Mouse (Mus musculus): ENCODE results near the gene Prdm4. TPM values are rescaled to one million over a fixed set of nuclear protein-coding genes. Genes with fewer than 3 reads are reported as not detected.
A peak's percentile ranks its signal among the peaks of the same experiment; 100 is the strongest.

Gene Prdm4
- polyA plus RNA-seq, 1 experiment, result 58.2 TPM

- no peak for DNase-seq (ENCODE audit: low read depth)
- TF ChIP-seq POLR2A (IDR thresholded peaks at IDR 0.05; ENCODE audit: borderline replicate concordance, extremely low read depth, insufficient read depth, insufficient read length, poor library complexity, severe bottlenecking) (no peak), CTCF (IDR thresholded peaks at IDR 0.05; ENCODE audit: borderline replicate concordance, extremely low read depth, insufficient read depth, insufficient read length) (no peak)
Measured at GRCm38 (mm10) chr10:85936280-85936965, 19.5 kb upstream of the Prdm4 start.

- DNase-seq (ENCODE audit: low read depth), result no peak
- TF ChIP-seq CTCF (IDR thresholded peaks at IDR 0.05; ENCODE audit: borderline replicate concordance, extremely low read depth, insufficient read depth, insufficient read length) (no peak), POLR2A (IDR thresholded peaks at IDR 0.05; ENCODE audit: borderline replicate concordance, extremely low read depth, insufficient read depth, insufficient read length, poor library complexity, severe bottlenecking) (no peak)
Measured at GRCm38 (mm10) chr10:85929962-85930361, 13.0 kb upstream of the Prdm4 start.

- DNase-seq (ENCODE audit: low read depth), result peak; percentile 27
Measured at GRCm38 (mm10) chr10:85929208-85929591, 12.3 kb upstream of the Prdm4 start.

GRCm38 (mm10) chr10:85928499-85929207, 11.7 kb upstream of the Prdm4 start:
- peak; percentile 95 for DNase-seq (ENCODE audit: low read depth)
- TF ChIP-seq POLR2A (IDR thresholded peaks at IDR 0.05; ENCODE audit: borderline replicate concordance, extremely low read depth, insufficient read depth, insufficient read length, poor library complexity, severe bottlenecking) (peak; percentile 58; the same call in 1 of the 2 replicates), CTCF (IDR thresholded peaks at IDR 0.05; ENCODE audit: borderline replicate concordance, extremely low read depth, insufficient read depth, insufficient read length) (peak; percentile 60)

More at GRCm38 (mm10) chr10:85929208-85929591, 12.3 kb upstream of the Prdm4 start:
- TF ChIP-seq CTCF (IDR thresholded peaks at IDR 0.05; ENCODE audit: borderline replicate concordance, extremely low read depth, insufficient read depth, insufficient read length), result no peak

- TF ChIP-seq CTCF (IDR thresholded peaks at IDR 0.05; ENCODE audit: borderline replicate concordance, extremely low read depth, insufficient read depth, insufficient read length) (no peak), POLR2A (IDR thresholded peaks at IDR 0.05; ENCODE audit: borderline replicate concordance, extremely low read depth, insufficient read depth, insufficient read length, poor library complexity, severe bottlenecking) (no peak)
- peak; percentile 48 for DNase-seq (ENCODE audit: low read depth)
Measured at GRCm38 (mm10) chr10:85927676-85928445, 10.9 kb upstream of the Prdm4 start, which contains the start of gene Ascl4. Gene Ascl4 (plus strand): TSS chr10:85927681.

- DNase-seq (ENCODE audit: low read depth), result no peak
- TF ChIP-seq POLR2A (IDR thresholded peaks at IDR 0.05; ENCODE audit: borderline replicate concordance, extremely low read depth, insufficient read depth, insufficient read length, poor library complexity, severe bottlenecking) (no peak), CTCF (IDR thresholded peaks at IDR 0.05; ENCODE audit: borderline replicate concordance, extremely low read depth, insufficient read depth, insufficient read length) (no peak)
Measured at GRCm38 (mm10) chr10:85879886-85880486, 37.0 kb downstream of the Prdm4 start.

GRCm38 (mm10) chr10:85875812-85876211, 41.1 kb downstream of the Prdm4 start:
- no peak for DNase-seq (ENCODE audit: low read depth)
- TF ChIP-seq POLR2A (IDR thresholded peaks at IDR 0.05; ENCODE audit: borderline replicate concordance, extremely low read depth, insufficient read depth, insufficient read length, poor library complexity, severe bottlenecking) (no peak), CTCF (IDR thresholded peaks at IDR 0.05; ENCODE audit: borderline replicate concordance, extremely low read depth, insufficient read depth, insufficient read length) (no peak)

GRCm38 (mm10) chr10:85873861-85874544, 42.9 kb downstream of the Prdm4 start:
- no peak for DNase-seq (ENCODE audit: low read depth)
- TF ChIP-seq CTCF (IDR thresholded peaks at IDR 0.05; ENCODE audit: borderline replicate concordance, extremely low read depth, insufficient read depth, insufficient read length) (no peak), POLR2A (IDR thresholded peaks at IDR 0.05; ENCODE audit: borderline replicate concordance, extremely low read depth, insufficient read depth, insufficient read length, poor library complexity, severe bottlenecking) (no peak)

GRCm38 (mm10) chr10:85872479-85872773, 44.5 kb downstream of the Prdm4 start:
- TF ChIP-seq CTCF (IDR thresholded peaks at IDR 0.05; ENCODE audit: borderline replicate concordance, extremely low read depth, insufficient read depth, insufficient read length) (no peak), POLR2A (IDR thresholded peaks at IDR 0.05; ENCODE audit: borderline replicate concordance, extremely low read depth, insufficient read depth, insufficient read length, poor library complexity, severe bottlenecking) (no peak)
- DNase-seq (ENCODE audit: low read depth), result no peak

GRCm38 (mm10) chr10:85871698-85872478, 45.1 kb downstream of the Prdm4 start:
- TF ChIP-seq POLR2A (IDR thresholded peaks at IDR 0.05; ENCODE audit: borderline replicate concordance, extremely low read depth, insufficient read depth, insufficient read length, poor library complexity, severe bottlenecking) (peak; percentile 21; the same call in 1 of the 2 replicates), CTCF (IDR thresholded peaks at IDR 0.05; ENCODE audit: borderline replicate concordance, extremely low read depth, insufficient read depth, insufficient read length) (no peak)
- DNase-seq (ENCODE audit: low read depth), result peak; percentile 98

All from brain, embryonic 14.5 days (tissue).